Mouse (Mus musculus) kidney, embryonic 16.5 days (tissue): ENCODE data around the gene Spg20. TPM values are rescaled to one million over a fixed set of nuclear protein-coding genes. Genes with fewer than 3 reads are reported as not detected.

Source experiments
- ATAC-seq: fragments of 200-750 bp; cut with Nextera tagmentation; 2 replicates; pipeline ENCODE4 v1.8.0; 2017; ENCODE audit warnings: moderate TSS enrichment; ENCODE audit not compliant: low FRiP score, low TSS enrichment
- H3K27ac ChIP-seq: fragments of 300-500 bp; sonication (generic); 2 replicates; pipeline ENCODE4 v1.5.1; 2014; ENCODE audit warnings: low read length
- H3K27me3 ChIP-seq: fragments of 300-500 bp; sonication (generic); 2 replicates; pipeline ENCODE4 v1.6.1; 2014; ENCODE audit warnings: low read length, control low read depth, mixed read lengths; ENCODE audit not compliant: insufficient read depth
- H3K36me3 ChIP-seq: fragments of 300-500 bp; sonication (generic); 2 replicates; pipeline ENCODE4 v1.6.1; 2014; ENCODE audit warnings: low read length, control low read depth, mixed read lengths; ENCODE audit not compliant: insufficient read depth
- H3K4me1 ChIP-seq: fragments of 300-500 bp; sonication (generic); 2 replicates; pipeline ENCODE4 v1.6.1; 2014; ENCODE audit warnings: low read length, control low read depth, mixed read lengths; ENCODE audit not compliant: insufficient read depth
- H3K4me2 ChIP-seq: fragments of 300-500 bp; sonication (generic); replicated peaks from 2 replicates; pipeline ENCODE4 v1.6.1; 2014; ENCODE audit warnings: low read depth, low read length
- H3K4me3 ChIP-seq: fragments of 300-500 bp; sonication (generic); 2 replicates; pipeline ENCODE4 v1.5.1; 2014; ENCODE audit warnings: mild to moderate bottlenecking, low read length
- H3K9ac ChIP-seq: fragments of 300-500 bp; sonication (generic); replicated peaks from 2 replicates; pipeline ENCODE4 v1.6.1; 2014; ENCODE audit warnings: low read length
- H3K9me3 ChIP-seq: fragments of 300-500 bp; sonication (generic); 2 replicates; pipeline ENCODE4 v1.6.1; 2016; ENCODE audit warnings: low read length, control low read depth
- WGBS: fragments of 180-500 bp; shearing (Covaris S2); extraction: QIAGEN DNeasy Blood & Tissue Kit; methylation state at CpG from one replicate; pipeline ENCODE4 v1.1.7; 2014; 5-methylcytosine and 5-hydroxymethylcytosine counted together
- polyA plus RNA-seq: library from polyadenylated mRNA; unstranded; fragments of >200 nt; fragmentation: Nextera tagmentation; extraction: Ambion mirVana; gene quantifications from 2 replicates; pipeline ENCODE4 v1.2.1, GENCODE M21; 2015

The Spg20 gene
- polyA plus RNA-seq, 1 experiment from 2014 or later: 45.7 TPM

DNA sequence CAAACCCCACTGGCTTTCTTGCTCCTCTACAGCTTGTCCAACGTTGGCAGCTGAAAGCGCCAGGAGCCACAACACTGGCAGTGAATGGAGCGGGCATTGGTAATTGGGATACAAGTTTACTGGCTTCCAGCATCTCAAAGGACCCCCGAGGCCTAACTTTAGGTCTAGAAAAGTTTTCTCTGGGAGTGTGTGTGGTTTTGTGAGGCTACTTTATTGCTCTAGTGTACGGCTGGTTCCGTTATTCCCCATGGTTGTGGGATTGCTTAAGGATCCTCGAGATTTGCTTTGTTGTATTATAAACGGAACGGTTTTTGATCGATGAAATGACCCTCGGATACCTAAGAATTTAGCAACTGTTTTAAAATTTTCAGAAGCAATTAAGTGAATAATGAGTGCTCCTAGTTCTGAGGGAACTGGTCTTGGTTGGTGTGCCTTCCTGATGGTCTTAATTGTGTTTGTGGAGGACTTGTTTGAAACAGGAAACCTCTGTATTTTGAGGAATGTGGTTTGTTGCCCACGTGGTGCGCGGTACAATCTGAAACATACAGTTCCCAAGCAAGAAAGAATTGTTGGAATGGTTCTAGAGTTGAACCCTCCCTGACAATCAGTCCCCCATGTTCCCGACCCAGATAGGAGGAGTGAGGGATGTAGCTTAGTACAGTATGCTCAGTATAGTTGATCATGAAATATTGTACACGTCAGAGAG, 955 bp downstream of the Spg20 start:
- peak overlapping the region; percentile 73 for H3K4me2 ChIP-seq
- H3K9me3 ChIP-seq: no peaks in the 10 kb centered on the region
- peak overlapping the region; percentile 98 for H3K9ac ChIP-seq
- no peaks in the 10 kb centered on the region for H3K27me3 ChIP-seq
- WGBS: 26% methylated on average over 16 of the region's 16 CpGs
- peak; percentile 46 for ATAC-seq
- H3K27ac ChIP-seq: peak overlapping the region; percentile 93
- H3K4me3 ChIP-seq: peak overlapping the region; percentile 95
- peaks cover 19% of the 10 kb centered on the region for H3K4me1 ChIP-seq
- peaks cover 13% of the 10 kb centered on the region for H3K36me3 ChIP-seq

DNA sequence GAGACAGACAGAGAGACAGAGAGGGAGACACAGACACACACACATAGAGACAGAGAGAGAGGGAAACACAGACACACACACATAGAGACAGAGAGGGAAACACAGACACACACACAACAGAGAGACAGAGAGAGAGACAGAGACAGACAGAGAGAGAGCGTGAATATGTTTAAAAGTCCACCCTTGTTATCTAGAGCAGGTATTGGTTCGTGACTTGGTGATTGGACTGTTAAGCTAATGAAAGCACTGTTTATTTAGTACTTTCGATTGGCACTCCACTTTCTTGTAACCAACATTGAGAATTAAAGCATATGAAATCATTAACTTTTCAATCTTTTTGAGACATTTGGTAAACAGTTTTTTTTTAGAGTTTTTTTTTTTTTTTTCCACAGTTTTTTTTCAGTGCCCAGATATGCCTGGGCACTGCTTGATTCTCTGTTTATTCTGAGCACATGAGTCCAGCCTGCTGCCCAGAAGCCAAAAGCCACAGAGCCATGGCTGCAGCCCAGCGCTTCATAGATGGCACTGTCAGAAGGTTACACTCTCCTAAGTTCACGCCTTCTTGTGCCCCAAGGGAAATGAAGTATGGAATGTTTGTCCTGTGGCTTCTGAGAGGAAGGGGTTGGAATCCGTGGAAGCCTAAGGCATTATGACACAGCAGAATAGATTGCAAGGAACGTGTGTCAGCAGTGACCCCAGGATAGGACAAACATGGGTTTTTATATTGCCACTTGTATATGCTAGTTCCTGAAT, 2.6 kb downstream of the Spg20 start:
- H3K9ac ChIP-seq: no peak overlapping the region
- peaks cover 19% of the 10 kb centered on the region for H3K4me1 ChIP-seq
- ATAC-seq: no peak
- H3K27me3 ChIP-seq: no peaks in the 10 kb centered on the region
- H3K27ac ChIP-seq: no peak overlapping the region
- no peaks in the 10 kb centered on the region for H3K9me3 ChIP-seq
- no peak overlapping the region for H3K4me3 ChIP-seq
- 58% methylated on average over 7 of the region's 7 CpGs for WGBS
- H3K4me2 ChIP-seq: no peak overlapping the region
- H3K36me3 ChIP-seq: peaks cover 28% of the 10 kb centered on the region

DNA sequence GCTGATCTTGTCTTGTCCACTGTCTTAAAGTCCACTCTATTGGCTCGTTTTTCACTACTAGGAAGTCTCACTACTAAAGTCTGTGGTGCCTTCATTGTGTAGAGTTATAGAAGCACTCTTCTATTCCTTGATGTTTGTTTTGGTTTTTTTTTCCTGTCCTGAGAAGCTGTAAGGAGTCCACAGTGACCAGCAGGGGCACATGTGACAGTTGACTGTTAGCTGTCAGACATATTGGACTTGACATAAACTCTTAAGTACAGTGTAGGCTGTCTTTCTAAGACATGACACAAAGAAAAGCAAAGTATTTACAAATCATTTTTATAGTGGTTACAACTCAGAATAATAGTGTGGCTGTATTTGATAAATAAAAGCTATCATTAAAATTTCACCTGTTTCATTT, 3.2 kb downstream of the Spg20 start:
- Histone ChIP-seq H3K4me1 (peaks cover 19% of the 10 kb centered on the region), H3K27me3 (no peaks in the 10 kb centered on the region), H3K27ac (no peak overlapping the region), H3K9me3 (no peaks in the 10 kb centered on the region), H3K36me3 (peaks cover 30% of the 10 kb centered on the region), H3K4me2 (no peak overlapping the region), H3K9ac (no peak overlapping the region), H3K4me3 (no peak overlapping the region)
- WGBS: 54% methylated on average over 1 of the region's 1 CpGs
- ATAC-seq: no peak

DNA sequence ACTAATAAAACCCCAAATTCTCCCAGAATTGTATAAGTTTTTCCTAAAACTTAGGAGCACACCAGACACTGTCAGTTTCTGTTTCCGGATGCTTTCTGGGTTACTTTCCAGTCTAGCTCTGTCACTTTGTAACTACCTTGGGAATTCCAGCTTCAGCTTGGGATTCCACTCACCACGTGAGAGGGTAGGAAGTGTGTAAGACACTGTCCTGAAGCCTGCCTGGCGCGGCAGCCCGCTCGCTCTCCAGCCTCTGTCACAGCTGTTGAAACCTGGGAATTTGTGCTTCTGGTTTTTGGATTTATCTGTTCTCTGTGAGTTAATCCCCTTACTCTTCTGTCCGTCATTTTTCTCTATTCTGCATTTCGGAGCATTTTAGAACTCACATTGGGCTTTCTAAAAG, 4.1 kb downstream of the Spg20 start:
- ATAC-seq: no peak
- 89% methylated on average over 8 of the region's 8 CpGs for WGBS

DNA sequence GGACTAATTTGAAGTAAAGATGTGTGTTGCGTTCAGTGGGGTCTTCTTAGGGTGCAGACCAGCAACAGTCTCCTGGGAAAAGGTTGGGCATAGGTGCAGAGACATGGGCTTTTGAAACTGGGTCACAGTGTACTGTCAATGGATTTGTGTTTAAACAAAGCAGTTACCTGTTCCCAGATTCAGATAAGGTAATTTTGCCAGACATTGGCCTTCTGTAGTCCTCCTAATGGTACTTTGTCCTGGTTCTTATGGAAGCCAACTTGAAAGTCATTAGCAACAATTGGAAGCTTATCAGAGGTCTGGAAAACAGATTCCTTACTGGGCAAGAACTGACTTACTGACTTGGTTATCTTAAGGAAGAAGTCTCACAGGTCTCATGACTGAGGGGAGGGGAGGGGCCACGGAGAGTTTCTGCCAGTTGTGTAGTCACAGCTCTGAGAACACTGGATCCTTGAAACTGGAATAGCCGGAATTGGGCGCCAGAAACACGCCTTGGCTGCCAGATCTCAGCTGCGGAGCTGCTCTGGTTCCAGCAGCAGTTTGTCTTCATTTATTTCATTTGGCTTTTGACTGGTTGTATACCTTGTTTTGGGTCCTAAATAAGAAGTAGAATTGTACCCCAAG, 7.5 kb downstream of the Spg20 start:
- Histone ChIP-seq H3K4me2 (no peak overlapping the region), H3K4me3 (no peak overlapping the region), H3K27ac (no peak overlapping the region), H3K36me3 (peaks cover 64% of the 10 kb centered on the region), H3K27me3 (no peaks in the 10 kb centered on the region), H3K4me1 (peaks cover 5% of the 10 kb centered on the region), H3K9me3 (no peaks in the 10 kb centered on the region), H3K9ac (no peak overlapping the region)
- no peak for ATAC-seq
- 94% methylated on average over 6 of the region's 6 CpGs for WGBS

More for the DNA sequence above, 4.1 kb downstream of the Spg20 start:
- no peak overlapping the region for H3K27ac ChIP-seq
- H3K27me3 ChIP-seq: no peaks in the 10 kb centered on the region
- H3K4me3 ChIP-seq: no peak overlapping the region
- H3K9me3 ChIP-seq: no peaks in the 10 kb centered on the region
- H3K4me1 ChIP-seq: peaks cover 19% of the 10 kb centered on the region
- no peak overlapping the region for H3K9ac ChIP-seq
- H3K4me2 ChIP-seq: no peak overlapping the region
- H3K36me3 ChIP-seq: peaks cover 34% of the 10 kb centered on the region

GRCm38 (mm10) chr3:55122336-55122870, 10.5 kb downstream of the Spg20 start:
- Histone ChIP-seq H3K9ac (no peak overlapping the region), H3K9me3 (no peaks in the 10 kb centered on the region), H3K27me3 (no peaks in the 10 kb centered on the region), H3K4me1 (no peaks in the 10 kb centered on the region), H3K4me3 (no peak overlapping the region), H3K36me3 (peaks cover 76% of the 10 kb centered on the region), H3K4me2 (no peak overlapping the region), H3K27ac (no peak overlapping the region)
- 90% methylated on average over 3 of the region's 3 CpGs for WGBS
- ATAC-seq: no peak

DNA sequence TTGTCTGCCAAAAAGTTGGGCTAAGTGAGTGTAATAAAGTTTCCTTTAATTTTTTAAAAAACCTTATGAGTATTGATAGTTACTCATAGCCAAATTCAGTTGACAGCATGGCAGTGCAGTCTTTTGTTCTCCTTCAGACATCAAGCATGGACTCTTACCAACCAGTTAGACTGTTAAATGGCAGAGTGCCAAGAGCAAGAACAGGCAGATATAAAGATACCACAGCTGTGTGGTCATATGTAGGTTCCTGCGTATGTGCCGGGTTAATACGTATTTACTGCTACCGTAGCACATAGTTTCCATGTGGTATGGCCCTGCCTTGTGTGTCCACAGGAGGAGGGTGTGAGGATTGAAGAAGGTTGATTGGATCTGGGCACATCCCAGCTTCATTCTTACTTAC, 11.2 kb downstream of the Spg20 start:
- ATAC-seq: no peak
- H3K9me3 ChIP-seq: no peaks in the 10 kb centered on the region
- H3K36me3 ChIP-seq: peaks cover 76% of the 10 kb centered on the region
- H3K4me2 ChIP-seq: no peak overlapping the region
- no peaks in the 10 kb centered on the region for H3K4me1 ChIP-seq
- no peaks in the 10 kb centered on the region for H3K27me3 ChIP-seq
- H3K9ac ChIP-seq: no peak overlapping the region
- no peak overlapping the region for H3K4me3 ChIP-seq
- H3K27ac ChIP-seq: no peak overlapping the region
- 77% methylated on average over 4 of the region's 4 CpGs for WGBS

- ATAC-seq: no peak
- Histone ChIP-seq H3K27ac (no peak overlapping the region), H3K36me3 (peaks cover 59% of the 10 kb centered on the region), H3K4me3 (no peak overlapping the region), H3K9ac (no peak overlapping the region), H3K27me3 (no peaks in the 10 kb centered on the region), H3K4me1 (no peaks in the 10 kb centered on the region), H3K4me2 (no peak overlapping the region), H3K9me3 (no peaks in the 10 kb centered on the region)
- WGBS: 80% methylated on average over 4 of the region's 4 CpGs
These were observed 17.3 kb downstream of the Spg20 start for GRCm38 (mm10) chr3:55129181-55129692.

GRCm38 (mm10) chr3:55131576-55132233, 19.8 kb downstream of the Spg20 start:
- ATAC-seq: no peak
- H3K4me1 ChIP-seq: no peaks in the 10 kb centered on the region
- no peaks in the 10 kb centered on the region for H3K9me3 ChIP-seq
- H3K4me2 ChIP-seq: no peak overlapping the region
- no peak overlapping the region for H3K9ac ChIP-seq
- no peaks in the 10 kb centered on the region for H3K27me3 ChIP-seq
- 88% methylated on average over 6 of the region's 6 CpGs for WGBS
- no peak overlapping the region for H3K27ac ChIP-seq
- peaks cover 61% of the 10 kb centered on the region for H3K36me3 ChIP-seq
- H3K4me3 ChIP-seq: no peak overlapping the region
